Mouse (Mus musculus) heart, embryonic 16.5 days (tissue): ENCODE data around the gene A030005K14Rik. TPM values are rescaled to one million over a fixed set of nuclear protein-coding genes. Genes with fewer than 3 reads are reported as not detected.

Source experiments
- ATAC-seq: fragments of 200-750 bp; cut with Nextera tagmentation; replicated peaks from 2 replicates; pipeline ENCODE4 v1.8.0; 2017; ENCODE audit warnings: moderate number of reproducible peaks; ENCODE audit not compliant: insufficient read depth, low FRiP score; ENCODE audit errors: extremely low read depth
- H3K27ac ChIP-seq: fragments of 300-500 bp; sonication (generic); 2 replicates; pipeline ENCODE4 v1.5.1; 2014; ENCODE audit warnings: mild to moderate bottlenecking, low read length, control low read depth, moderate library complexity
- H3K27me3 ChIP-seq: fragments of 300-500 bp; sonication (generic); 2 replicates; pipeline ENCODE4 v1.6.1; 2014; ENCODE audit warnings: low read length, mixed read lengths; ENCODE audit not compliant: control insufficient read depth, insufficient read depth
- H3K36me3 ChIP-seq: fragments of 300-500 bp; sonication (generic); 2 replicates; pipeline ENCODE4 v1.6.1; 2014; ENCODE audit not compliant: control insufficient read depth, insufficient read depth
- H3K4me1 ChIP-seq: fragments of 300-500 bp; sonication (generic); 2 replicates; pipeline ENCODE4 v1.6.1; 2014; ENCODE audit warnings: low read length, mixed read lengths; ENCODE audit not compliant: control insufficient read depth, insufficient read depth
- H3K4me2 ChIP-seq: fragments of 300-500 bp; sonication (generic); 2 replicates; pipeline ENCODE4 v1.6.1; 2014; ENCODE audit warnings: low read depth, mild to moderate bottlenecking, control low read depth, low read length
- H3K4me3 ChIP-seq: fragments of 300-500 bp; sonication (generic); 2 replicates; pipeline ENCODE4 v1.5.1; 2014; ENCODE audit warnings: mild to moderate bottlenecking, control low read depth, low read length
- H3K9ac ChIP-seq: fragments of 300-500 bp; sonication (generic); 2 replicates; pipeline ENCODE4 v1.6.1; 2014; ENCODE audit warnings: low read length, control low read depth
- H3K9me3 ChIP-seq: fragments of 300-500 bp; sonication (generic); replicated peaks from 2 replicates; pipeline ENCODE4 v1.6.1; 2016; ENCODE audit warnings: low read length; ENCODE audit not compliant: control insufficient read depth
- WGBS: fragments of 180-500 bp; shearing (Covaris S2); extraction: QIAGEN DNeasy Blood & Tissue Kit; methylation state at CpG from one replicate; pipeline ENCODE4 v1.1.7; 2014; 5-methylcytosine and 5-hydroxymethylcytosine counted together
- polyA plus RNA-seq: library from polyadenylated mRNA; unstranded; fragments of >200 nt; fragmentation: Nextera tagmentation; extraction: Ambion mirVana; gene quantifications from 2 replicates; pipeline ENCODE4 v1.2.1, GENCODE M21; 2015

Gene A030005K14Rik
- polyA plus RNA-seq, 1 experiment from 2014 or later, result not detected

DNA sequence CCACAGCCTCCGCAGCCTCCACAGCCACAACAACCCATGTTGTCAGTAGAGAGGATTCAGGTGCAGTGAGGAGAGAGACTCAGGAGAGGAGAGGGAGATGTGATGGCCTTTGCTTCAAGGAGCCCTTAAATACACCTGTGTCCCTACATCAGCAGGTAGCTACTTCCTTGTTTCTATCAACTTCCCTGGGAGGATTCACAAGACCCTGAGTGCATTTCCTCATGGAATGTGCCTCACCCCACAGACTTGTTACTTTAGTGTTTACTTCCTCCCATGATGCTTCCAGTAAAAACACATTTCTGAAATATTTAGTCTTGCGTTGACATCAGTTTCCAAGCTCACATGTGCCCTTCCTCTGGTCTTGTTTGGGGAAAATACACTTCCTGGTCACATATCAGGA, 16.8 kb downstream of the A030005K14Rik start, which contains the start of gene Krtap28-10:
TSS of gene Krtap28-10 (minus strand) at position 101 of the 400 bp plus-strand sequence.
- H3K36me3 ChIP-seq, result no peaks in the 10 kb centered on the region
- no peak within 1 kb of the TSS for H3K4me3 ChIP-seq
- no peak for ATAC-seq
- no peaks in the 10 kb centered on the region for H3K27me3 ChIP-seq
- H3K9ac ChIP-seq, result no peak within 1 kb of the TSS
- 87% methylated on average over 2 of the region's 2 CpGs for WGBS
- 0 out of 2 replicates have a peak, but pooled peaks cover 5% of the 10 kb centered on the region for H3K4me1 ChIP-seq
- H3K27ac ChIP-seq, result no peak within 1 kb of the TSS
- no peak within 1 kb of the TSS for H3K4me2 ChIP-seq
- no peaks in the 10 kb centered on the region for H3K9me3 ChIP-seq

DNA sequence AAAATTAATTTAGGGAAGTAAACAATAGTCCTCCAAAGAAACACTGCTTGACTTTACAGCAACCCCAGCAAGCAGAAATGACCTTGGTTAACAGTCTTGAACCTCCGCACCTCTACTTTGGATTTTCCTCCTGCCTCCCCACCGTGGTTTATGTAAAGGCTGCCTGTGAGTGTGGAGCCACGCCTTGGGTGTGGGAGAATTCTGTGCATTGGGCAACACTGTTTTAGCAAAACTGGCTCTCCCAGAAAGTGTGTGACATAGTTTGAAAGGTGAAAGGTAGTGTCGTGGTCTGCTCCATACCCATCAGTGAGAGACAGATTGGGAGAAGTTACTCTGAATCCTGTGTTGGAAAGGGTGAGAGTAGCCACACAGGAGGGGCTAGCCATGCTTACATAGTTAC, 20.1 kb downstream of the A030005K14Rik start:
- WGBS, result 82% methylated on average over 4 of the region's 4 CpGs
- Histone ChIP-seq H3K36me3 (no peaks in the 10 kb centered on the region), H3K9me3 (no peaks in the 10 kb centered on the region), H3K9ac (no peak overlapping the region), H3K4me1 (0 out of 2 replicates have a peak, but pooled peaks cover 5% of the 10 kb centered on the region), H3K4me3 (no peak overlapping the region), H3K27ac (no peak overlapping the region), H3K4me2 (no peak overlapping the region), H3K27me3 (no peaks in the 10 kb centered on the region)
- ATAC-seq, result no peak

DNA sequence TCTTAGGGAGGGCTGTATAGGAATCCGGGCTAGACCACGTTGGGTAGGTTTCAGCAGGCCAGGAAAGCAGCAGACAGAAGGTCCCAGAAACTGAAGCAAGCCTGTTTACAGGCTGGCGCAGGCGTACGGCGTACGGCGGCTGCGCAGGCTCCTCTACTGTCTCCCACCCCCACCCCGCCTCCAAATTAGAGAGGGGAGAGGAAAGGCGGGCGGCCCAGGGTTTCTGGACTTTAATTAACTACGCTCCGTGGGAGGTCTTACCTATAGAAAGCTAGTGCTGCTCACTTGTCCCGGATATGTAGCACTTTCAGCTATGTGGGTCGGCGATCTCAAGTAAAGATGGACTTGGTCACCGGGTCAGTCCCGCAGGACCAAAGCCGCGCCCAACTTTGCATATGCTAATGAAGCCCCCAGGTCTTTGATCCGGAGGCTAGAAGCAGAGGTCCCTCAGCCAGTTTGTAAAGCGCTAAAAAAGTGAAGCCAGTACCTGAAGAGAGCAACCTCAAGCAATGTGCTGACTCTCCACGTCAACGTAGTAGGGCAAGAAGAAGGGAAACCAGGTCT, 21.0 kb downstream of the A030005K14Rik start, which contains the start of gene Slc19a3:
TSS of gene Slc19a3 (minus strand) at position 340 of the 564 bp plus-strand sequence.
- Histone ChIP-seq H3K27me3 (no peaks in the 10 kb centered on the region), H3K4me3 (peak within 1 kb of the TSS; percentile 59), H3K4me1 (0 out of 2 replicates have a peak, but pooled peaks cover 5% of the 10 kb centered on the region), H3K36me3 (no peaks in the 10 kb centered on the region), H3K9ac (peak within 1 kb of the TSS; percentile 61), H3K27ac (peak within 1 kb of the TSS; percentile 37), H3K9me3 (no peaks in the 10 kb centered on the region), H3K4me2 (peak within 1 kb of the TSS; percentile 69)
- WGBS, result 1% methylated on average over 25 of the region's 25 CpGs
- ATAC-seq, result peak; percentile 86

DNA sequence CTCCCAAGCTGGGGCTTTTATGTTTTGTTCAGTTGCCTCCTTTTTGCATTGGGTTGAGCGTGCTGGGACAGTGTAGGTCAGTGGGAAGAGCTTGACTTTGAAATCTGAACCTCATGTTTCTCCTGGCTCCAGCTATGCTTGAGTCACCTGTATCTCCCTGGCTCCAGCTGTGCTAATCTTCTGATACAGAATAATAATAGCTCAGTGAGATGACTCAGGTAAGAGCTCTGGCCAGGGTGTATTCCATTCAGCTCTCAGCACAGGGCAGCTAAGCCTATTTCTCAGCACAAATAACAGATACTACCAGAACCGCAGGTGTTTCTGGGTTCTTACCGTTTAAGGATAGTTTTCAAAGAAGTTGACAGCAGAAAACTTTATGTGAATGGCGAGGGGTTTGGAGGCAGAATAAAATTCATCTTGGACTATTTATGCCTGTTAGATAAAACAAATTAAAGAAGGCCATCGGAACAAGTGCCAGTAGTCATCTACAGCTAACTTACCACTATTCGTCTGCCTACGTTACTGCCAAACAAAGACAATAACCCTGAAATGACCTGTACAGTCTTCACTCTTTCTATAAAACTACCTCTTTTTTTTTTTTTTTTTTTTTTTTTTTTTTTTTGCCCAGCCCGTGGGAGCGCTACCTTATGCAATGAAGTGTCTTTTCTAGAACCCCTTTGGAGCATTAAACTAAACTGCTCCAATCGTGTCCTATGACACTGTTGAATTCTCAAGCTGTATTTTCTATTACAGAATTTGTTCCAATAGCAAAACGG, 22.1 kb downstream of the A030005K14Rik start:
- no peak overlapping the region for H3K4me3 ChIP-seq
- no peaks in the 10 kb centered on the region for H3K9me3 ChIP-seq
- WGBS, result 77% methylated on average over 11 of the region's 11 CpGs
- no peaks in the 10 kb centered on the region for H3K27me3 ChIP-seq
- peak overlapping the region; percentile 69; the same call in 1 of the 2 replicates for H3K4me2 ChIP-seq
- H3K4me1 ChIP-seq, result 0 out of 2 replicates have a peak, but pooled peaks cover 5% of the 10 kb centered on the region
- H3K9ac ChIP-seq, result no peak overlapping the region
- H3K27ac ChIP-seq, result no peak overlapping the region
- no peaks in the 10 kb centered on the region for H3K36me3 ChIP-seq
- no peak for ATAC-seq

DNA sequence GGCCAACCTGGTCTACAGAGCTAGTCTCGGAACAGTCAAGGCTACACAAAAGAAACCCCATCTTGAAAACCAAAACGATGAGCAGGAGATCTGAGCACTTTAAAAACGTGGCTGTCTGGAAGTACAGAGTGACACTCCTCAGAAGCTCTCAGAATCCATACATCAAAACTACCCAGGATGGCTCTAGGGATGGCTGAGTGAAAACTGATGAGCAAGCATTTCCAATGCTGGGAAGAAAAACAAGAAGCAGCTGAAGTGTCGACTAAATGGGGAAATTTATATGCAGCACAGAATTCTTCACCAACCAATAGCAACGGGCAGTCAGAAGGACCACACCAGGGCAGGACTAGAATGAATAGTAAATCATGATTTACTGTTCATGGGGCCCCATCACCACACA, 24.7 kb downstream of the A030005K14Rik start:
- H3K4me2 ChIP-seq, result no peak overlapping the region
- no peak for ATAC-seq
- no peak overlapping the region for H3K27ac ChIP-seq
- H3K9ac ChIP-seq, result no peak overlapping the region
- H3K4me1 ChIP-seq, result 0 out of 2 replicates have a peak, but pooled peaks cover 5% of the 10 kb centered on the region
- H3K9me3 ChIP-seq, result no peaks in the 10 kb centered on the region
- WGBS, result 67% methylated on average over 5 of the region's 5 CpGs
- no peaks in the 10 kb centered on the region for H3K27me3 ChIP-seq
- no peak overlapping the region for H3K4me3 ChIP-seq
- H3K36me3 ChIP-seq, result no peaks in the 10 kb centered on the region

DNA sequence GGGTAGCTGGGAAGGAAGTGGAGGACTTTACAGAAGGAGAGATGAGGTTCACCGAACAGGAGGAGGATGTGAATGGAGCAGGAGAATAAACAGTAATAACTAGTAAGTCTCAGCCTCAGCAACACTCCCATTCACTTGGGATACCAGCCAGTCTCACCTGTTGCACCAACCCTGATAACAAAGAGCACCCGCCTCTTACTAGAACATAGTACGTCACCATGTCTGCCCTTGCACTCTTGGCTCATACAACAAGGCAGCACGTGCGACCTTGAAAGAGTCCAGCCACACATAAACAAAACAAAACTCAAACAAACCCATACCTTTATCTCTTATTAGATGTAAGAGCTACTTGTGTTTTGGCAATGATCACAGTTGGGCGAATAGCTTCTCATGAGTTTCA, 26.7 kb downstream of the A030005K14Rik start:
- Histone ChIP-seq H3K27ac (no peak overlapping the region), H3K9me3 (no peaks in the 10 kb centered on the region), H3K4me3 (no peak overlapping the region), H3K4me1 (0 out of 2 replicates have a peak, but pooled peaks cover under 1% of the 10 kb centered on the region), H3K36me3 (no peaks in the 10 kb centered on the region), H3K9ac (no peak overlapping the region), H3K27me3 (no peaks in the 10 kb centered on the region), H3K4me2 (no peak overlapping the region)
- ATAC-seq, result no peak
- WGBS, result 78% methylated on average over 6 of the region's 6 CpGs

DNA sequence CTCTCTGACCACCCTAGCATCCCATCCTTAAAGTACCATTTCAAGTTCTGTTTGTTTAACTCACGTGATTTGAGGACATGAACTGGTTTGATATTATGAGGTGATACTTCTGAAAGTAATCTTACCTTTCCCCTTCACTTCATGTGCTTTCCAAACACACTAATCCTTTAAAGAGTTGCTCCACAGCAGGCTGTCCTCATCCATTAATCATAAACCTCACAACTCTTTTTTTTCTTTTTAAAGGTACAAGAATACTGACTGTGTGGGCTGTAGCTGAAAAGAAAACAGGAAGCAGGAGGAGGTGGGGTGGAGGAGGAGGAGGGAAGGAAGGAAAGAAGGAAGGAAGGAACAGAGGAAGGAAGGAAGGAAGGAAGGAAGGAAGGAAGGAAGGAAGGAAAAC, 27.2 kb downstream of the A030005K14Rik start:
- Histone ChIP-seq H3K4me1 (no peaks in the 10 kb centered on the region), H3K36me3 (no peaks in the 10 kb centered on the region), H3K9ac (no peak overlapping the region), H3K4me3 (no peak overlapping the region), H3K27me3 (no peaks in the 10 kb centered on the region), H3K4me2 (no peak overlapping the region), H3K9me3 (no peaks in the 10 kb centered on the region), H3K27ac (no peak overlapping the region)
- WGBS, result 69% methylated on average over 1 of the region's 1 CpGs
- no peak for ATAC-seq

DNA sequence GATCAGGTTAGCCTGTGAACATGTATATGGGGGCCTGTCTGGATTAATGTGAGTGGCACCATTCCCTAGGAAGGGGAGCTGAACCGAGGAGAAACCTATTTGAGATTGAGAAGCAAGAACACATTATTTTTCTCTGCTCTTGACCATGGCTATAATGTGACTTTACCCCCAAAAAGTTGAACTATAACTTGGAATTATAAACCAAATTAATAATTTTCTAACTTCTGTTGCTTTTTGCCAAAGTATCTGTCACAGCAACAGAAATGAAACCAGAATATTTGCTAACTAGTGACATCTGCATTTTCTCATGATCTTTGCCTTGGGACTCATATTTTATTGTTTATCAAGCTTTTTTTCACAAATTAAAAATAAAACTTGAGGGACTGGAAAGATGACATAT, 42.6 kb downstream of the A030005K14Rik start:
- no peaks in the 10 kb centered on the region for H3K36me3 ChIP-seq
- no peak overlapping the region for H3K4me3 ChIP-seq
- 70% methylated on average over 1 of the region's 1 CpGs for WGBS
- no peak overlapping the region for H3K4me2 ChIP-seq
- no peaks in the 10 kb centered on the region for H3K4me1 ChIP-seq
- H3K27ac ChIP-seq, result no peak overlapping the region
- H3K27me3 ChIP-seq, result no peaks in the 10 kb centered on the region
- 0 out of 2 replicates have a peak, but pooled peaks cover 3% of the 10 kb centered on the region for H3K9me3 ChIP-seq
- no peak for ATAC-seq
- H3K9ac ChIP-seq, result no peak overlapping the region

DNA sequence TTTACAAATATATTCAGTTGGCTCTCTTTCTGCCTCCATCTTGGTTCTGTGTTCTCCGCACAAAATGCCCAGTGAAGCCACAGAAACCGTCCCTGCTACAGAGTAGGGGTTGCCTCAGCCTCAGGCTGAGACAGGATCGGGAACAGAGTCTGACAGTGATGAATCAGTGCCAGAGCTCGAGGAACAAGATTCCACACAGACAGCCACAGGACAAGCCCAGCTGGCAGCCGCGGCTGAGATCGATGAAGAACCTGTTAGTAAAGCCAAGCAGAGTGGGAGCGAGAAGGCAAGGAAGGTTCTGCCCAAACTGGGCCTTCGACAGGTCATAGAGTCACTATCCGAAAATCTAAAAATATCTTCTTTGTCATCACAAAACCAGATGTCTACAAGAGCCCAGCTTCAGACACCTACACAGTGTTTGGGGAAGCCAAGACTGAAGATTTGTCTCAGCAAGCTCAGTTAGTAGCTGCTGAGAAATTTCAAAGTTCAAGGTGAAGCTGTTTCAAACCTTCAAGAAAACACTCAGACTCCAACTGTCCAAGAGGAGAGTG, 43.8 kb downstream of the A030005K14Rik start:
- Histone ChIP-seq H3K9ac (no peak overlapping the region), H3K36me3 (no peaks in the 10 kb centered on the region), H3K27ac (no peak overlapping the region), H3K4me3 (no peak overlapping the region), H3K9me3 (0 out of 2 replicates have a peak, but pooled peaks cover 5% of the 10 kb centered on the region), H3K4me2 (no peak overlapping the region), H3K4me1 (no peaks in the 10 kb centered on the region), H3K27me3 (no peaks in the 10 kb centered on the region)
- 59% methylated on average over 10 of the region's 10 CpGs for WGBS
- no peak for ATAC-seq
